Mouse (Mus musculus): ENCODE measurements around the gene Vmn1r167.
"Not testable (repeated sequence)": the region's sequence is repeated elsewhere in the genome, so short reads cannot be mapped to it uniquely, and the experiment has no call there.

Vmn1r167 gene

DNA sequence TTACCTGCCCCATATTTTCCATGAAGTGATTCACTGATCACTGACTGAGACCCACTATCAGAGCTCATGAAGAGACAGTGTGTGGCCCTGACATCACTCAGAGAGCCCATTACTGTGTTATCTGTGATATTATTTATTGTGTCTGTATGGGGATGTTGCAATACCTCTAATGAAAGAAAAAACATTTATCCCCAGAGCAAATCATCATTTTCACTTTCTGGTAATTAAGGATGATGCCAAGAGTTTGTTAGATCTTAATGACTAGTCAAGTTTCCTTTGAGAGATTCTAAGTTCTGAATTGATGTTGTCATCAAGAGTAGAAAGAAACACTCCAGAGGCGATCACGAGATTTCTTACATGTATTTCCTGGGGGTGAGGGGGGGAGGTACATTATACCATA is at the start of gene Vmn1r167:
Gene Vmn1r167 (minus strand): TSS at position 101 of the 400 bp plus-strand sequence.
- in situ Hi-C loops (cut with MboI, MseI) = not testable (repeated sequence)

DNA sequence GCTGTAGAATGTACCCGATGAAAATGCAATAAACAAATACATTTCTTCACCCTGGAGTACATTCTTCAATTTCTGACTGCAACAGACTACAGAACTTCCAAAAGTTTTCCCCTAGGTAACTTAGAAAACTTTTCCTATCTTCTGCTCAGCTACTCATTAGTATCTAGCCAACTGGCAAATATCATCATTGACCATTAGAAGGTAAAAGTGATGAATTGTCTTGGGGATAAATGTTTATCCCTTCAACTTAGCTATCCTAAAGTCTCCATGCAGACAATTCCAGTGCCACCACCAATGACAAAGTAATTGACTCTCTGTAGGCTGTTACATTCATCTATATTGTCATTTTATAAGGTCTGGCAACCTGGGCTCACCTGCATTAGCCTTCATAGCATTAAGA is 32.4 kb upstream of the Vmn1r167 start, which contains the start of gene Vmn1r168:
Gene Vmn1r168 (plus strand): TSS at position 301 of the 400 bp plus-strand sequence.
- in situ Hi-C loops (cut with MboI, MseI) = not testable (repeated sequence)

DNA sequence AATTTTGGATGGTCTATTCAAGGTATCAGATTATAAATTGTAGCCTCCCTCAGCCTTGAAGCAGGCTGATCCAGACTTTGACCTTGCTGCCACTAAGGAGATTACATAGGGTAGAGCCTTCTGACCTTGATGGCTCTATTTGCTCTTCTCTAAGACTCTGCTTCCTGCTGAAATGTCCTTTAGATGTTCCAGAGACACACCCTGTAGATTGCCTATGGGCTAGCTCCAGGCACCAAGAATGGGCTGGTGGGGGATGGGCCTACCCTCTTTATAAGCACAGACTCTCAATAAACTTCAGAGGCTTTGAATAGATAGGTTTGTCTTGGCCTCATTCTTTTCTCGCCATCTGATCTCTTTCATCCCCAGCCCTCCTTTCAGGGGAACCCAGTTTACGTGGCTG is 34.1 kb downstream of the Vmn1r167 start:
- in situ Hi-C loops (cut with MboI, MseI) = not testable (repeated sequence)

DNA sequence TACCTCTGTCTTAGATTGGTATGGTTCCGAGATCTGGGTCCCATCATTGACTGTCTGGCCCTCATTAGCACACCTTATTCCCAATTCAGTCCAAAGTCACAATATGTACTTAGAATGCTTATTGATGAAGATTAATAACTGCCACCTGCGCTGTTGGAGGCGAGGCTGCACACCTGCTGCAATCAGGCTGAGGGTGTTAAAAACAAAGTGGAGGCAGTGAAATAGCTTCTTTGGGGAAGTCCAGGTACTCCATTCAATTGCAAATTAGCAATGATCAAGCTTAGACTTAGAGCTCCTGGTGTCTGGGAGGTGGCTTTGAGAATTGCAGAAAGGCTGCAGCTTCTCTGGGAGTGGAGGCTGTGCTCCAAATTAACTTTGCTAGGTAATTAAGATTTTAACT is 36.2 kb downstream of the Vmn1r167 start:
- in situ Hi-C loops (cut with MboI, MseI) = not testable (repeated sequence)

DNA sequence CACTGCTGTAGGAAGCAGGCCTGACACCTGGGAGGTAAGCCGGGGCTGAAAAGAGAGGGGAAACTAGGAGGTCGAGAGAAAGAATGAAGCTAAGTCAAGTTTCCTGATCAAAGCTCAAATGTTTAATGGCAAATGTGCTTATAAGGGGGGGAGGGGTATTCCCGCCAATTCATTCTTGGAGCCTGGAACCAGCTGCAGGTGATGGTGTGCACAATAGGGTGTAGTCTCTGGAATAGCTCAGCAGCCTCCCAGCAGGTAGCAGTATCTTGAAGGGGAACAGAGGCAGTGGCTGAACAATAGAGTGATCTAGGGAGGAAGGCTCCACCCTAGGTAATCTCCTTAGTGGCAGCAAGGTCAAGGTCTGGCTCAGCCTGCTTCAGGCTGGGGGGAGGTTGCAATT is 36.8 kb downstream of the Vmn1r167 start:
- in situ Hi-C loops (cut with MboI, MseI) = not testable (repeated sequence)
